Mouse (Mus musculus): ENCODE results near the gene Efna4.

Efna4 gene

DNA sequence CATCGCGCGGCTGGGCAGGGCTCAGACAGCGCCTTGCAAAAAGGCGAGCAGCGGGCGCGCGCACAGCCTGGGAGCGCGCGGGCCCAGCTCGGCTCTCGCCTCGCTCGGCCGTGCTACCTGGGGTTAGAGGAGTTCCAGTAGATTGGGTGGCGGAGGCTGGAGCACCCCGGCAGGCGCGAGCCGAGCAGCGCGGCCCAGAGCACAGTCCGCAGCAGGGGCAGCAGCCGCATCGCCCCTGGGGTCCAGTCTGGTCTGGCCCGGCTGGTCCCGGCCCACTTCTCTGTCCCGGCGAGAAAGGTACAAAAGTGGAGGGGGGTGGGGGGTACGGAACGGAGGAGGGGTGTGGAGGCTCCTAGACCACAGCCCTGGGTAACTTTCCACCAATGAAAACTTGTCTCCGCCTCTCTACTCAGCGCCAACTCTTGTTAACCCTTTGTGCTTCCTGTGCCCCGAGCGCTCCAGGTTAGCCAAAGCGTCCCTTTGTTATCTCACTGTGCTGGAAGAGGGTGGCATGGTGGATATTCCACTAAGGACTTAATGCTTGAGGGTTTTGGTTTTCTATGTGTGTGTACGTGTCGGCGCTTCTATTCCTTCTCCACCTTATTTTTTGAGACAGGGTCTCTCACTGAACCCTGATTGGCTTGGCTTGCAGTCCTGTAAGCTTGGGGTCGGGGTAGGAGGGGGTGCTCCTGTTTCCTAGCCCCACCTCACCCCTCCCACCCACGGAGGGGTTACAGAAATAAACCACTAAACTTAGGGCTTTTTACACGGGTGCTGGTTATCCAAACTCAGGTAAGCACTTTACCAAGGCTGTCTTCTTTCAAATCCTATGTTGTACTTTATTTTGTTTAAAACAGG, at the start of gene Efna4:
Efna4 (minus strand) TSS at position 308 of the 858 bp plus-strand sequence.
- TF ChIP-seq GATA4 (IDR thresholded peaks at IDR 0.05; ENCODE audit: insufficient replicate concordance, low read length), result no peak

DNA sequence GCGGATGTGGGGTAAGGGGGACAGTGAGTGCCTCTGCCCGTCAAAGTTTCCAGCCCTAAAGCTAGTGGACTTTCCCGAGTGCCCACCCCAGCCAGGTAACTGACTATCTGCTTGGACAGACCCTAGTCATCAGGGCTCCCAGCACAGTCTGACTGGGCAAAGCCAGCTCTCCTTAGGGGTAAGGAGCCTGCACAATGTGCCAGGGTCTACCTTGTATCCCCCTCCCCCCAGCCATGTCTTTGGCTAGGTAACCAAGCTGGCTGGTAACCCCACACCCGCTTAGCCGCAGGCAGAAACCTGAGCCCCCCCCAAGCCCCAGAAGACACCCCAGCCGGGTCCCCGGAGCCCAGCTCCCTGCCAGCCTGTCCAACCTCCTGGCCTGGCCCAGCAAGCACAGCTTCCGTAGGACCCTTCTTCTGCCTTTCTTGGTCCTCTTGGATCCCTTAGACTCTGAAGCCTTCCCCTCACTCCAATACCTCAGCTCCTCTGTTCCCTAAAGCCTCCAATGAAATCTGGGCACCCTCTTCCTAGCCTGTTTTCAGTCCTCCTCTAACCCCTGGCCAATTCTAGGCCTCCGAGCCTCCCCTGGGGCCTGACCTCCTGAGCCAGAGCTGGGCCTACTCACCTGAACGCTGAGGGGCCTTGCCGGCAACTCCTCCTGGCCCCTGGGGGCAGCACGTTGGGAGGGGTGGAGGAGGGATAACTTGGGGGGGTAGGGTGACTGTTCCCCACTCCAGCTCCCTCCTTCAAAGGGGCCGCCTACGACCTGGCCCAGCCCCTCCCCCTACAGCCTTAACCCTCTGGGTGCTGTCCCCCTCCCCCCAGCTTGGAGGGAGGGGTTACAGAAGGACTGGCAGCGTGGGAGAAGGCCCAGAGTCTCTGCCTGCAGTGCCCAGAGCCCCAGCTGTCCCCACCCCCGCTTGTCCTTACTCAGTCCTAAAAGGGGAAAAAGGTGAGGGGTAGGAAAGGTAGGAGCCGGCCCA, 48.9 kb upstream of the Efna4 start:
- TF ChIP-seq GATA4 (IDR thresholded peaks at IDR 0.05; ENCODE audit: insufficient replicate concordance, low read length), result no peak

DNA sequence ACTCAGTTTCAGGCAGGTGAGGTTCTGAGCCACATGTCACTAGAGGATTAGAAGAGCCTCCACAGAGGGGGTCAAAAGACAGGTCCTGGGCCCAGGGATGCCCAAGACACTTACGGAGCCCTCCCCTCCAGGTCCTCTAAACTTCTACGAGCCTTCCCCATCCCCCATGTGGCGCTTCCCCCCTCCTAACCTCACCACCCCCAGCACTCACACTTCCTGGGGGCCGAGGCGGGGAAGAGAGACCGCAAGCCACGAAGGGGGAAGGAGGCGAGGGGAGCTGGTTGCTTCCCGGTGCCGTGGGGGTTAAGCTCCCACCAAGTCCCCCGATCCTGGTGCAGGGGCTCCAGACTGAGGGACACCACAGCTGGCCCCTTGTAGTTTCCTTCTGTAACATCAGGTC, 47.6 kb upstream of the Efna4 start:
- no peak for TF ChIP-seq GATA4 (IDR thresholded peaks at IDR 0.05; ENCODE audit: insufficient replicate concordance, low read length)

- TF ChIP-seq GATA4 (IDR thresholded peaks at IDR 0.05; ENCODE audit: insufficient replicate concordance, low read length), result no peak
Observed at GRCm38 (mm10) chr3:89384331-89385076, 46.7 kb upstream of the Efna4 start.

GRCm38 (mm10) chr3:89383651-89384255, 45.9 kb upstream of the Efna4 start:
- no peak for TF ChIP-seq GATA4 (IDR thresholded peaks at IDR 0.05; ENCODE audit: insufficient replicate concordance, low read length)

DNA sequence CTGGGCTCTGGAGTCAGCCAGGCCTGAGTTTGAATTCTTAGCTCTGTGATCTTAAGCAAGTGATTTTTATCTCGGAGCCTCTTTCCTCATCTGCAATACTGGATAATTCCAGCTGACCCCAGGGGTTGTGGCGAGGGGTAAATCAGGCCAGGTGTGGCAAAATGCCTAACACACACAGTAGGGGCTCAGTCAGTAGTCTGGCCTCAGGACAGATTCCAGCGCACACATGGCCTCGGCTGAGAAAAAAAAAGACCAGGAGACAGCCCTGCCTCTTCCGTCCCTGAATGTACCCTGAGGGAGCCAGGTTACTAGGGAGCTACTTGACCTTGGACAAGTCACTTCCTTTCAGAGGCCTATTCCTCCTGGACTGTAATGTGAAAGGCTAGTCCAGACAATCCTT, 45.1 kb upstream of the Efna4 start:
- TF ChIP-seq GATA4 (IDR thresholded peaks at IDR 0.05; ENCODE audit: insufficient replicate concordance, low read length), result no peak

DNA sequence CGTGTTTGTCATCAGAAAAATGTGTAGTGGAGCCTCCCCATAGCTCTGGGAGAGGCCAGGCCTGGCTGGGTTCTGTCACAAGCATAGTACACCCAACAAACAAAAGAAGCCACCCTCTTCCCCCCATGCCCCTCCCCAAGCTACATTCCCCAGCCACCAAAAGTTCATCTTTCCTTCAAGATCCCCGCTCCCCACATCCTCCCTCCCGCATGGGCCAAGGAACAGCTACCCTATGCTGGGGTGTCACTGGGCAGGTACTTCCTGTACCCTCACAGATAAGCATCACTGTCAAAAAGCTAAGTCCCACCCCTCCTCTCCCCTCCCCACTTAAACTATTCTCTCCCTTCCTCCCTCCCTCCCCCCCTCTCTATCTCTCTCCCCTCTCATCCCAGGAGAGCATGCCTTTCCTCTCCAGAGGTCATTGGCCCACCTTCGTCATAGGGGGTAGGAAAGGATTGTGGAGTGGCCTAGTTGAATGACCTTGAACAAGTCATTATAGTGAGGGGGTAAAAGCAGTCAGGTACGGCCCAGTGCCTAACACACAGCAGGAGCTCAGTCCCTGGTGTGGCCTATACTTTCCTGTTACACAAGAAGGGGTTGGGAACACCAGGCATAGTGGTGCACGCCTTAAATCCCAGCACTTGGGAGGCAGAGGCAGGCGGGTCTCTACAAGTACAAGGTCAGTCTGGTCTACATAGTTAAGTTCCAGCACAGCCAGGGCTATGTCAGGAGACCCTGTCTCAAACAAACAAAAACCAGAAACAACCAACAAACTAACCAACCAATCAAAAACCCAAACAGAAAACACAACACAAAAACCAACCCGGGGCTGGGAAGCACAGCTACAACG, 44.4 kb upstream of the Efna4 start:
- no peak for TF ChIP-seq GATA4 (IDR thresholded peaks at IDR 0.05; ENCODE audit: insufficient replicate concordance, low read length)

DNA sequence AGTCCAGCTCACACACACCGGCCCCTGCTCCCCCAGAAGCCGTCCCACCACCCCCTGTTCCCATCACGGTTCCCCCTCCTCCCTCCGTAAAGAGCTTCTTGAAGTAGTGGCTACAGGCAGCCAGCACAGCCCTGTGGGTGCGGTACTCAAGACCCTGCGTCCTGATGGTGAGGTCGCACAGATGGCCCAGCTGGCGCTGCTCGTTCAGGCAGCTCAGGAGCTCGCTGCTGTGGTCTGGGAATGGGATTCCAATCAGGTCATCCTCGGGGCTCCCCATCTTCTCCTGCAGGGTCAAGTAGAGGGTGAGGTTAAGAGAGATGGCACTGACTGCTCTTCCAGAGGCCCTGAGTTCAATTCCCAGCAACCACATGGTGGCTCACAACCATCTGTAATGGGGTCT, 43.4 kb upstream of the Efna4 start:
- TF ChIP-seq GATA4 (IDR thresholded peaks at IDR 0.05; ENCODE audit: insufficient replicate concordance, low read length), result no peak

- no peak for TF ChIP-seq GATA4 (IDR thresholded peaks at IDR 0.05; ENCODE audit: insufficient replicate concordance, low read length)
Observed at GRCm38 (mm10) chr3:89380711-89381110, 42.9 kb upstream of the Efna4 start.

DNA sequence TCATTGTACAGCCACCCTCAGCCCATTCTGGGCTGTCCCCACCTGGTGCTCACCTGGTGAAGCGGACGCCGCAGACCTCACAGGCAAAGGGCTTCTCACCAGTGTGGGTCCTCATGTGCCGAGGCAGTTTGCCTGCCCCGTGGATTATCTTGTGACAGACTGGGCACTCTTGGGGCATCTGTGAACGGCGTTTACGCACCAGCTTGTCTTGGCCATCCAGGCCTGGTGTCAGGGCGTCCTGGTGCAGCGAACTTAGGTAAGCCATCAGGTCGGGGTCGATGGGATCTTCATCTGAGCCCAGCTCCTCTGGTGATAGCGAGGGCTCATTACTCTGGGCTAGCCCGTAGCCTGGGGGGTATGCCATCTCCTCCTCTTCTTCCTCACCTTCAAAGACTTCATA, 42.5 kb upstream of the Efna4 start:
- TF ChIP-seq GATA4 (IDR thresholded peaks at IDR 0.05; ENCODE audit: insufficient replicate concordance, low read length), result no peak

DNA sequence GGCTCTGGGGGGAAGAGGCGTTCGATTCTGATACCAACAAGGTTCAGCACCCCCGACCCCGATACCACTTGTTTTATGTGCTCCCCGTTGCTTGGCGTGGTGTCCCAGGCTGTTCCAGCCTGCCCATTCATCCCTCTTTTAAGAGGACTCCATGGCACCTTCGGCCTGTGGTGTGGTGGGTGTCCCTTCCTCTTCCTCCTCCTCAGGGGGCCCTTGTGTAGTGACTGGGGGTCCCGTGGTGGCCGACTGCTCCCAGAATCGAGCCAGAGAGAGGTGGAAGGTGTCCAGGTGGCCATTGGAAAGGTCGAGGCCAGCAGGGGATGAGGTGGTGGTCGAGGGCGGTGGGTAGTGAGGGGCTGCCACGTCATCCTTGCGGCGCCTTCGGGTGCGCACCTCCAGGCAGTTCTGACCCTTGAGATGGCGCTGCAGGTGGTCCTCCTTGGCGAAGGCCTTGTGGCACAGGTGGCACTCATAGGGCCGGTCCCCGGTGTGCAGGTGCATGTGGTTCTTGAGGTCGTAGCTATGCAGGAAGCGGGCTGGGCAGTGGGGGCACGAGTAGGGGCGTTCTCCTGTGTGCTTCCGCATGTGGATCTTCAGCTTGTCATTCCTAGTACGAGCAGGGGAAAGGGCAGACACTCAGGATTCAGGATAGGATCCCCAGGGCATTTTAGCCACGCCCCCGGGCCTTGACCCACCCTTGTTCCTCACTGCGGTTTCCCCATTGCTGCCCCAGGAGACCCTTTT, 41.7 kb upstream of the Efna4 start:
- no peak for TF ChIP-seq GATA4 (IDR thresholded peaks at IDR 0.05; ENCODE audit: insufficient replicate concordance, low read length)

DNA sequence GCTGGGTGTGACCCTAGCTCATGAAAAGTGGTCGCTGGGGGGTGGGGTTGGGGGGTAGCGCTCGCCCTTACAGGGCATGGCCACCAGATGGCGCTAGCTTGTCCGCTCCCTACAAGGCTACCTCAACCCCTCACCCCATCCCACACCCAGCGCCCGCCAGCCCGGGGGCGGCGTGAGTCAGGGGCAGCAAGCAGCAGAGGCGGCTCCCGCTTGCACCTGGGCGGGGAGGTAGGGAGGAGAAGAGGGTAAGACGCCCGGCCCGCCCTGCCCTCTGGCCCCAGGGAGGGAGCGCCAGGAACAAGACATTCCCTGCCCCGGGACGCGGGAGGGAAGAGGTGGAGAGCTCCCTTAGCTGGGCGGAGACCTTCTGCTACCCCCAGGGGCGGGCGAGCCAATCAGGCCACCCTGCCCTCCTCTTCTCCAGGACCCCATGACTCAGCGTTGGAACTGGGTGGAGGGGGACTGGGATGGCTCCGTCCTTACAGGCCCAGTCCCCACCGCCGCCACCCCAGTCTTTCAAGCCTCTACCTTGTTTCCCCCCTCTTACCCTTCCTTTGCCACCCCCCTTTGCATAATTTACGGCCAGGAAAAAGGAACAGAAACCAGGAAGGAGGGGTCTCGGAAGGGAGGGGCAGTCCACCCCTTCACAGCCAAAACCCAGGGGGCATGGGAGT, 40.7 kb upstream of the Efna4 start:
- TF ChIP-seq GATA4 (IDR thresholded peaks at IDR 0.05; ENCODE audit: insufficient replicate concordance, low read length), result no peak

DNA sequence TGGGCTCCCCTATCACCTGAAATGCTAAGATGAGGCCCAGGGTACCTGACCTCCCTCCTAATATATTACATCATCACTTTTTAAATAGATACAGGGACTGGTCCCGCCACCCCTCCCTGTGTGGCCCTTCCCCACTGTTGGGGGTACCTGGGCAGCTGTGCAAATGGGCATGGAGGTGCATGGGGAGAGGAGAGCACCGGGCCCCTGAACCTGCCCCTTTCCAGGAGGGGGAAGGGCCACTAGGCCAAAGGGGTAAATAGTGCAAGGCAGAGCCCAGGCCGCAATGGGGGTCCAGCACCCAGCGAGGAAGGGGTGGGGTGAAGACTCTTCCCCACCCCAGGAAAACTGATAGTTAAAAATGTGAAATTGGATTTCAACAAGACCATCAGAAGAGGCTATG, 40.0 kb upstream of the Efna4 start:
- TF ChIP-seq GATA4 (IDR thresholded peaks at IDR 0.05; ENCODE audit: insufficient replicate concordance, low read length), result no peak
